Mouse (Mus musculus) liver, embryonic 15.5 days (tissue): ENCODE data around the gene Tiam2. TPM values are rescaled to one million over a fixed set of nuclear protein-coding genes. Genes with fewer than 3 reads are reported as not detected.

ENCODE experiments used
- ATAC-seq: fragments of 200-750 bp; cut with Nextera tagmentation; 2 replicates; pipeline ENCODE4 v1.8.0; 2017; ENCODE audit warnings: moderate number of reproducible peaks, mild to moderate bottlenecking, moderate library complexity; ENCODE audit not compliant: insufficient read depth
- H3K27ac ChIP-seq: fragments of 300-500 bp; sonication (generic); replicated peaks from 2 replicates; pipeline ENCODE4 v1.5.1; 2015; ENCODE audit warnings: mild to moderate bottlenecking, inconsistent platforms
- H3K27me3 ChIP-seq: fragments of 300-500 bp; sonication (generic); 2 replicates; pipeline ENCODE4 v1.6.1; 2015; ENCODE audit warnings: mild to moderate bottlenecking, inconsistent platforms
- H3K36me3 ChIP-seq: fragments of 300-500 bp; sonication (generic); replicated peaks from 2 replicates; pipeline ENCODE4 v1.6.1; 2015; ENCODE audit warnings: moderate library complexity, mild to moderate bottlenecking, inconsistent platforms
- H3K4me1 ChIP-seq: fragments of 300-500 bp; sonication (generic); replicated peaks from 2 replicates; pipeline ENCODE4 v1.6.1; 2015; ENCODE audit warnings: inconsistent platforms
- H3K4me2 ChIP-seq: fragments of 300-500 bp; sonication (generic); 2 replicates; pipeline ENCODE4 v1.6.1; 2015; ENCODE audit warnings: moderate library complexity, mild to moderate bottlenecking, inconsistent platforms
- H3K4me3 ChIP-seq: fragments of 300-500 bp; sonication (generic); replicated peaks from 2 replicates; pipeline ENCODE4 v1.5.1; 2015; ENCODE audit warnings: mild to moderate bottlenecking, inconsistent platforms
- H3K9ac ChIP-seq: fragments of 300-500 bp; sonication (generic); 2 replicates; pipeline ENCODE4 v1.6.1; 2015; ENCODE audit warnings: moderate library complexity, mild to moderate bottlenecking, inconsistent platforms
- H3K9me3 ChIP-seq: fragments of 300-500 bp; sonication (generic); replicated peaks from 2 replicates; pipeline ENCODE4 v1.6.1; 2016; ENCODE audit warnings: inconsistent platforms
- WGBS: fragments of 180-500 bp; shearing (Covaris S2); methylation state at CpG from one replicate; pipeline ENCODE4 v1.1.7; 2015; ENCODE audit warnings: mixed read lengths; ENCODE audit not compliant: insufficient replicate concordance; 5-methylcytosine and 5-hydroxymethylcytosine counted together
- polyA plus RNA-seq: library from polyadenylated mRNA; unstranded; fragments of >200 nt; fragmentation: Nextera tagmentation; extraction: Ambion mirVana; gene quantifications from 2 replicates; pipeline ENCODE4 v1.2.1, GENCODE M21; 2015

Tiam2 gene
- polyA plus RNA-seq, 1 experiment from 2014 or later: 0.73 TPM

DNA sequence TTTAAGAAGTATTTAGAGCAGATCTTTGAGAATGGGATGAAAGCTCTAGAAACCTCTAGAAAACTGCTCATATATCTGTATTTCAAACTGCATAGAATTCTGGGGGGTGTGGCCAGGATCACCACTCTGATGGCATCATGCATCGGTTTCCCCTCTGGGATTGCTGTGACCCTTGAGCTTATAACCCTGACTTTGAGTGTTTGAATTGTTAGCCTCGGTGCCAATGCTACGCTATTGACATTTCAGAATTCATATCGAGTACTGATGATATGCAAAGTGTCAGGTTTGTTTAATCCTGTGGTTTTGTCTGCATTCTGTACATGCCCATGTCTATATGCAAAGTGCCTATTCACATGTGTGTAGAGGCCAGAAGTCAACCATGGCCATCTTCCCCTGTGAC is 160.8 kb downstream of the Tiam2 start:
- Histone ChIP-seq H3K36me3 (no peaks in the 10 kb centered on the region), H3K9me3 (no peaks in the 10 kb centered on the region), H3K4me3 (no peak overlapping the region), H3K4me2 (no peak overlapping the region), H3K27me3 (no peaks in the 10 kb centered on the region), H3K9ac (no peak overlapping the region), H3K4me1 (peaks cover 7% of the 10 kb centered on the region; the same call in 1 of the 2 replicates), H3K27ac (no peak overlapping the region)
- ATAC-seq: no peak
- WGBS: 79% methylated on average over 4 of the region's 4 CpGs

DNA sequence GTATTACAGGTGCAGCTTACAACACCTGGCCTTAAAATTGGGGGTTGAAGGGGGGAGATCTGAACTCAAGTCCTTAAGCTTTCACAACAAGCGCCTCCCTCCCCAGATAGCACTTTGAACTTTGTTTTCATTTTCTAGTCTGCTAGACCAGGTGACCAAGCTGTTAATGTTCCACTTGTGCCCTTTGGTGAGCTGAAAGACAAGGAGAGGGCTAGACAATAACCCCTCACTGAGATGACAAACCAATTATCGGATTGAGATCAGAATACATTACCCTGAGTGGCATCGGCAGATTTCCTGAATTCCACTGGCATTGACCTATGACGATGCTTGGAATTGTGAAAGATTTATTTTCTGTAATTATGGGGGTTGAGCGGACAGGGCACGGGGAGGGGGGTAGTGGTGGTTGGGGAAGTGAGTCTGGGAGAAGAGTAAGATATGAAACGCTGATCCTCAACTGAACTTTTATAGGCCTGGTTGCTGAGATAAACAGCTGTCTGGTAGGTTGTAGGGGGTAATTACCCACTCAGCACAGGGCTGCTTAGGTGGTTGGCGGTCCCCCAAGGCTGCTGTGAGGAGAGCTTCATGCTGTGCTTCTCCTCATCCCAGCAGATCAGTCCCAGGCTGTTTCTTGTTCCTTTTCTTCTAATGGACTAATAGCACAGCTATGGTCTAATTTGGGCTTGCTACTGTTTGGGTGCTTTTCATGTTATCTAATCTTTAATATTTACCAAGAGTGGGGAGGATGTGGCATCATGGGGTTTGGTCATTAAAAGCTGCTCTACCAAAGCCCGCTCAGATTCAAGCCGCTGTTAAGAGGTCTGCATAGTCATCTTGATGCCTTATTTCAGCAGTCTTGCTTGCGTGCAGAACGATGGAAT is 161.6 kb downstream of the Tiam2 start:
- no peak overlapping the region for H3K4me3 ChIP-seq
- WGBS: 42% methylated on average over 12 of the region's 12 CpGs
- no peaks in the 10 kb centered on the region for H3K27me3 ChIP-seq
- H3K4me2 ChIP-seq: no peak overlapping the region
- no peak overlapping the region for H3K9ac ChIP-seq
- H3K4me1 ChIP-seq: peaks cover 7% of the 10 kb centered on the region; the same call in 1 of the 2 replicates
- ATAC-seq: no peak
- H3K27ac ChIP-seq: no peak overlapping the region
- no peaks in the 10 kb centered on the region for H3K9me3 ChIP-seq
- H3K36me3 ChIP-seq: no peaks in the 10 kb centered on the region

DNA sequence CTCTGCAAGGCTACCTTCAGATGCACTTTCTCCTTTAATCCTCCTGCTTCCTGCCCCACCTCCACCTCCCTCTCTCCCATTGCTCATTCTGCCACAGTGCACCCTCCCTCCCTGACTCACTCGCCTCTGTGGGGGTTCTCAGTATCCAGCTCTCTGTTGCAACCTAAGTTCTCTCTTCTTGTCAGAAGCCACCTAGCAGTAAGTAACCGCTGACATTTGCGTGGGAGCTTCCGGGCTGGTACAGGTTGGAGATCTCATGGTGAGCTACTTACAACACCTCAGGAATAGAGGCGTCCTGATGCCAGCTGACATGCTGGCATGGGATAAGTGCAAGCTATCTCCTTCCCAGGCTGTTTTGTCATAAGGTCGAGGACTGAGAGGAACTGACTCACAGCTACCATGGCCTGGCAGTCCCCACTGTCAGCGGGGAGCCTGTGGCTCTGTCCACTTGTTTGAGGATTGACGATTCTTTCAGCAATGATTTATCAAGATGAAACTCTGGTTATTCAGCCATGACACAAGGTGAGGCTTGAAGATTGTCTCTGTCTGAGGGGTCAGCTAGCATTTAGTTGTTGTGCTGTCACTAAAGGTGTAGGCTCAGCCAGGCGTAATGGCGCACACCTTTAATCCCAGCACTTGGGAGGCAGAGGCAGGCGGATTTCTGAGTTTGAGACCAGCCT is 164.0 kb downstream of the Tiam2 start:
- no peaks in the 10 kb centered on the region for H3K9me3 ChIP-seq
- H3K4me2 ChIP-seq: no peak overlapping the region
- H3K4me1 ChIP-seq: peaks cover 7% of the 10 kb centered on the region; the same call in 1 of the 2 replicates
- ATAC-seq: no peak
- no peak overlapping the region for H3K4me3 ChIP-seq
- H3K36me3 ChIP-seq: no peaks in the 10 kb centered on the region
- H3K27ac ChIP-seq: no peak overlapping the region
- 62% methylated on average over 11 of the region's 11 CpGs for WGBS
- no peak overlapping the region for H3K9ac ChIP-seq
- H3K27me3 ChIP-seq: no peaks in the 10 kb centered on the region

DNA sequence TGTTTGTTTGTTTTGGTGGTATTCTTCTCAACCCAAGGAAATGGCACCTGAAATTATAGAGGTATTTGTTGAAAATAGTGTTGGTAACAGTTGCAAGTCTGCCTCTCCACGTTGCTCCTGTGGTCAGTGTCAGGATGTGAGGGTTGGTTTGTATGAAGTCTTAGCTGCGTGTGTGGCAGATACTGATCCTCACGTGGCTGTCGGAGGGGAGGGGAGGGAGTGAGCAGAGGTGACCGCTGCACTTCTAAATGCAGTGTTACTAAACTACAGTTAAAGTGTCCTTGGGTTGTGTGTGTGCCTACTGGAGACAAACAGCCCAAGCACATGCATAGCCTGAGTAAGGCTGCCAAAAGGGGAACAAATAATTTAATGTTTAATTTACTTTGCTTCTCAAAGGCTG is 164.7 kb downstream of the Tiam2 start:
- ATAC-seq: no peak
- Histone ChIP-seq H3K4me3 (no peak overlapping the region), H3K36me3 (no peaks in the 10 kb centered on the region), H3K4me2 (no peak overlapping the region), H3K4me1 (peaks cover 7% of the 10 kb centered on the region; the same call in 1 of the 2 replicates), H3K27ac (no peak overlapping the region), H3K9me3 (no peaks in the 10 kb centered on the region), H3K27me3 (no peaks in the 10 kb centered on the region), H3K9ac (no peak overlapping the region)
- 19% methylated on average over 5 of the region's 5 CpGs for whole genome bisulfite sequencing

DNA sequence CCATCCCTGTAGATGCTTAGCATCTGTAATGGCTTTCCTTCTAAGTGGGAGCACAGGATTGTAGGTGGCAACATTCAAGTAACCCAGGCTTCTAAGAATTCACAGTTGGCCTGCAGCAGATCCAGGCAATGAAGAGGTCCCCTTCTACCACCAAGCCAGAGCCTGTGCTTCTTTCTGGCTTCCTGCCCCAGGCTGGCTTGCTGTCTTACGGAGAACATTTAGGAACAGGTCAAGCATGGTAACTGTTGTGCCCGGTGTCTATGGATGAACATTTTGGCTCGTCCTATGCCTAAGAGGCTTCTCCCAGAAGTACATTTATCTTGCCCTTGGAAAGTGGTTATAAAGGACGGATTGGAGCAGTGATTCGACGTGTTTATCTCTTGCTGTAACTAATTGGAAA is 165.3 kb downstream of the Tiam2 start:
- WGBS: 70% methylated on average over 6 of the region's 6 CpGs
- Histone ChIP-seq H3K27ac (no peak overlapping the region), H3K4me3 (no peak overlapping the region), H3K4me2 (no peak overlapping the region), H3K4me1 (peaks cover 7% of the 10 kb centered on the region), H3K27me3 (no peaks in the 10 kb centered on the region), H3K9ac (no peak overlapping the region), H3K36me3 (no peaks in the 10 kb centered on the region), H3K9me3 (no peaks in the 10 kb centered on the region)
- no peak for ATAC-seq

DNA sequence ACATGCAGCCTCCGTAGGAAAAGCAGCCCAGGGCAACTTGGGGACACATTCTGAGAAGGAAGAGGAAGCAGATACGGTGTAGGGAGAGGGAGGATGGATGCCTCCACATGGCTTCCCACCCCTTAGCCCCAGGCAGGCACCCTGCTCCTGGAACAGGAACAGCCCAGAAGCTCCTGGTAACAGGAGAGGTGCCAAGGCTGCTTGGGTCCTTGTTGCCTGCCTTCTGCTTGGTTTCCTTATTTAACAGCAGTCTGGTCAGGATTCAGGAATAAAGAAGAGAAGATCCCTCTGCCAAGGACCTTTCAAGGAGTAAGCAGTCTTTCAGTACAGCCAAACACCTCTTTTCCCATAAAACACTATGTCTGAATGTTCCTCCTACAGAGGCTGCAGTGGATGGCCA is 169.2 kb downstream of the Tiam2 start:
- H3K9ac ChIP-seq: no peak overlapping the region
- H3K27ac ChIP-seq: no peak overlapping the region
- WGBS: 29% methylated on average over 2 of the region's 2 CpGs
- no peaks in the 10 kb centered on the region; the same call in 1 of the 2 replicates for H3K4me1 ChIP-seq
- H3K9me3 ChIP-seq: no peaks in the 10 kb centered on the region
- H3K4me3 ChIP-seq: no peak overlapping the region
- no peak overlapping the region for H3K4me2 ChIP-seq
- no peak for ATAC-seq
- H3K27me3 ChIP-seq: no peaks in the 10 kb centered on the region
- H3K36me3 ChIP-seq: no peaks in the 10 kb centered on the region

DNA sequence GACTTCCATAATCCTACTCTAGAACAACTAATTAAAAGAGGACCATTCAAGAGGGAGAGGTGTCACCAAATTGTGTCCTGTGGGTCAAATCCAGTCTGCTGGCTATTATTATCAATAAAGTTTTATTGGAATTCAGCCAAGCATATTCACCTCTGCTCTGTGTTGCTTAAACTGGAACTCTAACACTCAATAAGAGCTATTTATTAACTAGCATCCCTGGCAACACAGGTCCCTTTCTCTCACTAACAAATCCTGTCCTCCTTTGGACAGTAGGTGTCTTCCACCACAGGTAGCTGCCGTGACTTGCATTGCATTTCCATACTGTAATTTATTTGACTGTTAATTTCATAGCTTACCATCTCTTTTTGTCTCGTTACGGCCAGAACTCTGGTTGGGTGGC is 169.7 kb downstream of the Tiam2 start:
- Histone ChIP-seq H3K4me2 (no peak overlapping the region), H3K27ac (no peak overlapping the region), H3K9me3 (no peaks in the 10 kb centered on the region), H3K9ac (no peak overlapping the region), H3K27me3 (no peaks in the 10 kb centered on the region), H3K4me3 (no peak overlapping the region), H3K36me3 (no peaks in the 10 kb centered on the region), H3K4me1 (no peaks in the 10 kb centered on the region; the same call in 1 of the 2 replicates)
- WGBS: 69% methylated on average over 3 of the region's 3 CpGs
- ATAC-seq: peak; percentile 66; the same call in 1 of the 2 replicates

DNA sequence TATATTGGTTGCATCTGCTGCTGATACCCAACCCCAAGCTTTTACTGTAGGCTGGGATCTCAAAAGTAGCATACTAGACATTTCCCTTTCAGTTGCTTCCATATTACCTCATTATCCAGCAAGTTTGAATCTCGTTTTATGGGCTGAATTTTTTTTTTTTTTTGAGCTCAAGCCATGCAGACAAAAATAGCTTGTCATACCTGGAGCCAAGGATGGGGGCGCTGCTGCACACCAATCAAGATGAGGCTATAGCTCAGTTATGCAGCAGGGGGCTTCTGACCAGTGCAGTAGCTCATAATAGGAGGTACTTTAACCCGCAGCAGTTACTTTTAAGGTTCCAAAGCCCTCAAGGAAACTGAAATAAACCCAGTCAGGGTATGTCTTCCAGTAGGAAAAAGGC is 171.7 kb downstream of the Tiam2 start:
- Histone ChIP-seq H3K27me3 (no peaks in the 10 kb centered on the region), H3K9me3 (no peaks in the 10 kb centered on the region), H3K4me3 (no peak overlapping the region), H3K36me3 (no peaks in the 10 kb centered on the region), H3K9ac (no peak overlapping the region), H3K4me1 (no peaks in the 10 kb centered on the region; the same call in 1 of the 2 replicates), H3K27ac (no peak overlapping the region), H3K4me2 (no peak overlapping the region)
- WGBS: 18% methylated on average over 3 of the region's 3 CpGs
- ATAC-seq: no peak

DNA sequence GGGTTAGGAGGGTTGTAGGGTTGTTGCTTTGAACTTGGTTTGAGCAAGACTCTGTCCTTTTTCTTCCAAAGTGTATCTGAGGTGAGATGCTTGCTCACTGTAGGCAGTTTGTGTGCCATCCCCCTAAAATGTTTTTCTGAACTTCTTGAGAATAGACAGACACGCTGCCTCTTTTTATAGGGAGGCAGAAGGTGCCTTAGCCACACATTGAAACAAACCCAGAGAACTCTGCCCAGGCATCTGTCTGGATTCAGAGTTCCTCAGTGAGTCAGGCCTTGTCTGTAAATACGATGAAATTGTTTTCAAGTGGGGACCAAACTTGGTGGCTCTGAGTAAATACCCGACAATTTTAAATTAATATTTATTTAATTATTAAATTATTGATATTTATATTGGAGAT is 172.2 kb downstream of the Tiam2 start:
- H3K4me1 ChIP-seq: no peaks in the 10 kb centered on the region; the same call in 1 of the 2 replicates
- no peaks in the 10 kb centered on the region for H3K36me3 ChIP-seq
- no peak overlapping the region for H3K9ac ChIP-seq
- no peak overlapping the region for H3K27ac ChIP-seq
- H3K4me3 ChIP-seq: no peak overlapping the region
- no peaks in the 10 kb centered on the region for H3K27me3 ChIP-seq
- WGBS: 71% methylated on average over 3 of the region's 3 CpGs
- H3K9me3 ChIP-seq: no peaks in the 10 kb centered on the region
- ATAC-seq: no peak
- no peak overlapping the region for H3K4me2 ChIP-seq

DNA sequence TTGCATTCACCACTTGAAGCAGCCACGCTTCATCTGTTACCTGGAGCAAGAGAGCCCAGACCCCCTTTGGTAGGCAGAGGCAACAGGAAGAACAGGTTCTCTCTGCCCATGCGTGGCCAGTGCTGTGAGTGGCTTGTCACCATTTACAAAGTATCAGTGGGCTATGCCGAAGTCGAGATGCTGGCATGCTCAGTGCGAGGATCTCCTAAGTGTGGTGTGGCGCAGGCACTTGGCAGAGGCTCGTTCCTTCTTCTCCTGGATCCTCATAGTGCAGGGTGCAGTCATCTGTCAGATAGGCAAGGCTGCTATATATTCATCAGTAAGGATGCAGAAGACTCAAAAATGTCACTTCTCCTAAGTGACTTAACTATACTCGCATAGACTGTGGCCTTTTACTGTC is 173.1 kb downstream of the Tiam2 start:
- Histone ChIP-seq H3K27me3 (no peaks in the 10 kb centered on the region), H3K4me1 (no peaks in the 10 kb centered on the region; the same call in 1 of the 2 replicates), H3K4me3 (no peak overlapping the region), H3K9ac (no peak overlapping the region), H3K36me3 (no peaks in the 10 kb centered on the region), H3K4me2 (no peak overlapping the region), H3K9me3 (no peaks in the 10 kb centered on the region), H3K27ac (no peak overlapping the region)
- 72% methylated on average over 8 of the region's 8 CpGs for WGBS
- ATAC-seq: no peak

DNA sequence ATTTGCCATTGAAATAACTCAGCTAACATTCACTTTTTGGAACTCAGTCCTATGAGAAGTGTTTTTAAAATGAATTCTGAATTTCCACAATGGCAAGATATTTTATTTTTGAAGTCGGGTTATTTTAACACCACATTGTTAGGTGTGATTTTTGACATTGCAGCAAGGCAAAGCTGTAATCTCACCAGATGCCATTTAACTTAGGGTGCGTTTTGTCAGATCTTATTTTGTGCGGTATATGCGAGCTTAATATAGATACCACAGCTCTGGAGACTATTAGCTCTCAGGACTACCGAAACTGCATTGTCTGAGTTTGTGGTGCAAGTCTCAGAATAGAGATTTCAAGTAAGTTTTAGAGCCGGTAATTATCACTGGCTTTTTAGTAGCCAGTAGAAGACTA is 173.7 kb downstream of the Tiam2 start:
- Histone ChIP-seq H3K4me3 (no peak overlapping the region), H3K27ac (no peak overlapping the region), H3K4me1 (no peaks in the 10 kb centered on the region; the same call in 1 of the 2 replicates), H3K9ac (no peak overlapping the region), H3K27me3 (no peaks in the 10 kb centered on the region), H3K9me3 (no peaks in the 10 kb centered on the region), H3K36me3 (no peaks in the 10 kb centered on the region), H3K4me2 (no peak overlapping the region)
- 72% methylated on average over 6 of the region's 6 CpGs for WGBS
- ATAC-seq: no peak
